Mouse (Mus musculus): ENCODE measurements at regions not wholly inside any gene's neighbourhood (a gene's known extent, or its start where the extent isn't known, plus 50 kb on each side); places are given as distances from the start of the nearest gene placed in this dataset.

GRCm38 (mm10) chr10:17212551-17213309 is 510.3 kb upstream of the Cited2 start:
- Histone ChIP-seq H3K9me3 (replicated peaks) (no peaks in the 10 kb centered on the region), H3K36me3 (no peaks in the 10 kb centered on the region), H3K27ac (no peak overlapping the region), H3K4me1 (replicated peaks) (no peaks in the 10 kb centered on the region), H3K4me2 (no peak overlapping the region), H3K27me3 (no peaks in the 10 kb centered on the region), H3K4me3 (no peak overlapping the region), H3K9ac (no peak overlapping the region)
- ATAC-seq (replicated peaks; ENCODE audit: insufficient number of reproducible peaks, insufficient read depth, low FRiP score, low read depth) = no peak
- 49% methylated on average over 12 of the region's 12 CpGs for WGBS

DNA sequence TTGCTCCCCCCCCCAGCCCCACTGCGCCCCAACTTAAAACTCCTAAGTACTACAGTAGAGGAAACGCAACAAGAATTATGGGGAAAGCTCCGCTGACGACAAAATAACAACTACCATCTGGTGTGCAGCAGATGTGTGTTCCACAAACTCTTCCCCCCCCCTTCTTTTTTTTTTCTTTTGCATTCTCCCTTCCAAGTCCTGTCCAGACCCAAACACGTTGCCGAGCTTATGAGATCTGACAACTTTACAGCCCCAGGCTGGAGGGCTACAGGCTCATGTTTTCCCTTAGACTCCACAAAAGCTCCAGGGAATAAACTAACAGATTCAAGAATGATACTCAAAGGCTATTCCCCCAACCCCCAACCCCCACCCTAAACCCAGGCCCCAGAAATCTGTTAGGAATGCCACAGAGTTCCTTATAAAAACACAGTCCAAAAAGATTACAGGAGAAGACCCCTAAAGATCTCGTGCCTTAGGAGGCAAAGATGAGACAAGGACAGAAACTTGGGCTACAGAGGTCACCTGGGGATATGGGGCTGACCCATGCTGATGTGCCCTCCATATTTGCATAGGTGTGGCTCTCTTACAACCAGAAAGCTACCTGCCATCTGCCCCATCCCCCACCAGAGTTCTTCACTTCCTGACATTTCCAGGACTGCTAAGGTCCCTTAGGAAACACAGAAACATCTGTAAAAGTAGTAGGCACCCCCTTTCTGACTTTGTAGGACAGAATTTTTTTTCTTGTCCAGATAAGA is 509.5 kb upstream of the Cited2 start:
- H3K4me3 ChIP-seq = no peak overlapping the region
- no peaks in the 10 kb centered on the region for H3K36me3 ChIP-seq
- no peak overlapping the region for H3K27ac ChIP-seq
- no peaks in the 10 kb centered on the region for H3K27me3 ChIP-seq
- 0 out of 2 replicates have a peak, but pooled peaks have one; percentile 31 for ATAC-seq (replicated peaks; ENCODE audit: insufficient number of reproducible peaks, insufficient read depth, low FRiP score, low read depth)
- H3K9ac ChIP-seq = no peak overlapping the region
- no peaks in the 10 kb centered on the region for H3K9me3 ChIP-seq (replicated peaks)
- WGBS = 69% methylated on average over 7 of the region's 7 CpGs
- H3K4me2 ChIP-seq = no peak overlapping the region
- H3K4me1 ChIP-seq (replicated peaks) = no peaks in the 10 kb centered on the region

DNA sequence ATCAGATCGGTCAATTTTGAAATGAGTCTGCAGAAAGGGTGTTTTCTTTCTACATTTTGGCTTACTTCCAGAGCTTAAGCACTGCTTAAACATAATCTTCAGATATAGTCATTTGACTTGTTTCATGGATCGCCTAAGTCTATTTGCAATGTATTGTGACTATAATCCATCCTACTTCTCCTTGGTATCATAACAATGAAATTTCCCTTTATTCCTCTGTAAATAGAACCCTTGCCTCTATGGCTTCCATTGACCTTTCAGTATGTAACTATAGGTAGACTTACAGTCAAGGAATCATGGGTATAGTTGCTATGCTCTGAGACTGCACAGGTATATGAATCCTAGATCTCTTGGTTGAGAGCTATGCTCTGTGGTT is 509.0 kb upstream of the Cited2 start:
- WGBS = 59% methylated on average over 2 of the region's 2 CpGs
- ATAC-seq (replicated peaks; ENCODE audit: insufficient number of reproducible peaks, insufficient read depth, low FRiP score, low read depth) = no peak
- Histone ChIP-seq H3K4me1 (replicated peaks) (no peaks in the 10 kb centered on the region), H3K4me2 (no peak overlapping the region), H3K9me3 (replicated peaks) (no peaks in the 10 kb centered on the region), H3K36me3 (no peaks in the 10 kb centered on the region), H3K9ac (no peak overlapping the region), H3K27ac (no peak overlapping the region), H3K27me3 (no peaks in the 10 kb centered on the region), H3K4me3 (no peak overlapping the region)

- Histone ChIP-seq H3K9me3 (replicated peaks) (no peaks in the 10 kb centered on the region), H3K36me3 (no peaks in the 10 kb centered on the region), H3K27ac (no peak overlapping the region), H3K4me3 (no peak overlapping the region), H3K9ac (no peak overlapping the region), H3K4me1 (replicated peaks) (no peaks in the 10 kb centered on the region), H3K4me2 (no peak overlapping the region), H3K27me3 (no peaks in the 10 kb centered on the region)
- no peak for ATAC-seq (replicated peaks; ENCODE audit: insufficient number of reproducible peaks, insufficient read depth, low FRiP score, low read depth)
- 72% methylated on average over 3 of the region's 3 CpGs for WGBS
Observed at GRCm38 (mm10) chr10:17215029-17215428, 508.0 kb upstream of the Cited2 start.

- Histone ChIP-seq H3K9ac (no peak overlapping the region), H3K4me3 (no peak overlapping the region), H3K4me2 (no peak overlapping the region), H3K27ac (no peak overlapping the region), H3K27me3 (no peaks in the 10 kb centered on the region), H3K36me3 (no peaks in the 10 kb centered on the region), H3K9me3 (replicated peaks) (no peaks in the 10 kb centered on the region), H3K4me1 (replicated peaks) (no peaks in the 10 kb centered on the region)
- WGBS = 52% methylated on average over 2 of the region's 2 CpGs
- ATAC-seq (replicated peaks; ENCODE audit: insufficient number of reproducible peaks, insufficient read depth, low FRiP score, low read depth) = no peak
Observed at GRCm38 (mm10) chr10:17221495-17221894, 501.5 kb upstream of the Cited2 start.

- Histone ChIP-seq H3K4me2 (no peak overlapping the region), H3K4me1 (replicated peaks) (peaks cover 9% of the 10 kb centered on the region), H3K36me3 (no peaks in the 10 kb centered on the region), H3K9me3 (replicated peaks) (no peaks in the 10 kb centered on the region), H3K27me3 (no peaks in the 10 kb centered on the region), H3K4me3 (no peak overlapping the region), H3K9ac (no peak overlapping the region), H3K27ac (no peak overlapping the region)
- WGBS = 83% methylated on average over 1 of the region's 1 CpGs
- no peak for ATAC-seq (replicated peaks; ENCODE audit: insufficient number of reproducible peaks, insufficient read depth, low FRiP score, low read depth)
Observed at GRCm38 (mm10) chr10:17225727-17226126, 497.3 kb upstream of the Cited2 start.

GRCm38 (mm10) chr10:17230040-17230818 is 492.8 kb upstream of the Cited2 start:
- Histone ChIP-seq H3K36me3 (no peaks in the 10 kb centered on the region), H3K4me3 (peak overlapping the region; percentile 20), H3K9ac (peak overlapping the region; percentile 33; the same call in 1 of the 2 replicates), H3K4me1 (replicated peaks) (peaks cover 9% of the 10 kb centered on the region), H3K4me2 (peak overlapping the region; percentile 55), H3K27me3 (no peaks in the 10 kb centered on the region), H3K27ac (peak overlapping the region; percentile 43), H3K9me3 (replicated peaks) (no peaks in the 10 kb centered on the region)
- no peak; the same call in 1 of the 2 replicates for ATAC-seq (replicated peaks; ENCODE audit: insufficient number of reproducible peaks, insufficient read depth, low FRiP score, low read depth)
- WGBS = 13% methylated on average over 16 of the region's 16 CpGs

DNA sequence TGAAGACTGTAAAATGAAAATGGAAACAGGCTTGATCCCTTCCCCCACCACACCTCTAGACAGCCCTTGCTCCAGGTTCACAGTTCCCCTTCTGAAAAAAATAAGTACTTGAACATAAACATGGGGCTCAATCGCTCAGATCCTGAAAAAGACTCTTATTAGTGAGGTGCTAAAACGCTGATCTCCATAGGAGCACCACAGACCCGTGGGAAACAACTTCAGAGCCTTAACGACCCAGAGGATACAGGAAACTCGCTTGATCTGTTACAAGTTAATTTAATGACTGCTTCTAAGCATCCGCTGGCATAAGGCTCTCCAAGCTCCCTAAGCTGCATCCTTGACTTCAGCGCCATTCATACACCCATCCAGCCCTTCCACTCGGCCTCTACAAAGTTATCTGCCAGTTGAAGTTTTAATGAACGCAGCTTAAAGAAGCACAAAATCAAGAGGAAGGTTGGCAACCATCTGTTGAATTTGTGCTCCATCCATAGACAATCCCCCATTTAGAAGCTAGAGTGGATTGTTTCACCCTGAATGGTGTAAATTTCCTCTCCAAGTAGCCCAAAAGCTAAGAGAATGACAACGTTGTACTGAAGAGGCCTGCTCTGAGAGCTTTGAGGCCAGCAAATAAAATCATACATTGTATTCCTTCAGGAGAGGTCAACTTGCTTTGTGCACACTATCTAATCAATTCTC is 486.9 kb upstream of the Cited2 start:
- Histone ChIP-seq H3K4me3 (no peak overlapping the region), H3K36me3 (no peaks in the 10 kb centered on the region), H3K9ac (no peak overlapping the region), H3K9me3 (replicated peaks) (no peaks in the 10 kb centered on the region), H3K4me1 (replicated peaks) (peaks cover 16% of the 10 kb centered on the region), H3K27ac (no peak overlapping the region), H3K4me2 (no peak overlapping the region), H3K27me3 (no peaks in the 10 kb centered on the region)
- ATAC-seq (replicated peaks; ENCODE audit: insufficient number of reproducible peaks, insufficient read depth, low FRiP score, low read depth) = no peak
- WGBS = 49% methylated on average over 10 of the region's 10 CpGs

DNA sequence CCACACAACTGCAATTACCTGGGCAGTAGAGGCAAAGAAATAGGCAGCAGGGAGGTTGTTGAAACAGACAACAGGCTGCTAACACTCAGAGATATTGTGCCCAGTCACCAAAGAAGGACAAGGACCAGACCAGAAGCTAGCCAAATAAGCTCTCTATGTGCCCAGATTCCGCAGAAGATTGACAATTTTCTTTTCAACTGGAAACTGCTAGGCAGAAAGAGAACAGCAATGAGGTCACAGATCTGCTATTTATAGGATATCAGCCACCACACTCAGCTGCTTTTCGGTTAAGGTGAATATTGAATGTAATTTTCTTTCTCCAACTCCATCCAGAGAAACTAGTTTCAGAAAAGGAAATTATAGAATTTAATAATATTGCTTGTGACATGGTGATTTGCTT is 486.3 kb upstream of the Cited2 start:
- 49% methylated on average over 2 of the region's 2 CpGs for WGBS
- H3K4me2 ChIP-seq = no peak overlapping the region
- no peak for ATAC-seq (replicated peaks; ENCODE audit: insufficient number of reproducible peaks, insufficient read depth, low FRiP score, low read depth)
- no peak overlapping the region; the same call in 1 of the 2 replicates for H3K27ac ChIP-seq
- H3K4me3 ChIP-seq = no peak overlapping the region
- H3K27me3 ChIP-seq = no peaks in the 10 kb centered on the region
- no peaks in the 10 kb centered on the region for H3K36me3 ChIP-seq
- peaks cover 16% of the 10 kb centered on the region for H3K4me1 ChIP-seq (replicated peaks)
- H3K9ac ChIP-seq = no peak overlapping the region
- no peaks in the 10 kb centered on the region for H3K9me3 ChIP-seq (replicated peaks)

GRCm38 (mm10) chr10:17237463-17237862 is 485.6 kb upstream of the Cited2 start:
- no peak overlapping the region for H3K4me3 ChIP-seq
- ATAC-seq (replicated peaks; ENCODE audit: insufficient number of reproducible peaks, insufficient read depth, low FRiP score, low read depth) = no peak
- no peaks in the 10 kb centered on the region for H3K27me3 ChIP-seq
- 64% methylated on average over 11 of the region's 11 CpGs for WGBS
- H3K4me1 ChIP-seq (replicated peaks) = peaks cover 16% of the 10 kb centered on the region
- no peak overlapping the region for H3K4me2 ChIP-seq
- no peaks in the 10 kb centered on the region for H3K9me3 ChIP-seq (replicated peaks)
- H3K9ac ChIP-seq = no peak overlapping the region
- no peaks in the 10 kb centered on the region for H3K36me3 ChIP-seq
- H3K27ac ChIP-seq = no peak overlapping the region

Measured in heart, embryonic 15.5 days (tissue).